Mouse (Mus musculus) liver, adult 2 months (tissue): ENCODE data around the gene Tapbp.

ENCODE experiments used
- CTCF ChIP-seq: fragments of 200-500 bp; IDR thresholded peaks from 2 replicates; pipeline ENCODE4 v1.5.1; 2011; ENCODE audit warnings: low read depth, low read length, control low read depth
- POLR2A ChIP-seq: fragments of 200-500 bp; IDR thresholded peaks from 2 replicates; pipeline ENCODE4 v1.6.1; 2011; ENCODE audit warnings: low read length, control low read depth; ENCODE audit not compliant: insufficient read depth; ENCODE audit errors: extremely low read depth

- TF ChIP-seq CTCF (no peak), POLR2A (no peak)
Observed at GRCm38 (mm10) chr17:33954646-33955554, 39.2 kb downstream of the Tapbp start.
